Mouse (Mus musculus): ENCODE data around the gene Kansl2.
A peak's percentile ranks its signal among the peaks of the same experiment; 100 is the strongest.

Kansl2 gene

GRCm38 (mm10) chr15:98533881-98534627 lies at the start of gene Kansl2:
Gene Kansl2, minus strand, starts transcription at chr15:98534264.
- peak; percentile 97 to 98 for DNase-seq (ENCODE audit: low spot score in 2 of 2)

DNA sequence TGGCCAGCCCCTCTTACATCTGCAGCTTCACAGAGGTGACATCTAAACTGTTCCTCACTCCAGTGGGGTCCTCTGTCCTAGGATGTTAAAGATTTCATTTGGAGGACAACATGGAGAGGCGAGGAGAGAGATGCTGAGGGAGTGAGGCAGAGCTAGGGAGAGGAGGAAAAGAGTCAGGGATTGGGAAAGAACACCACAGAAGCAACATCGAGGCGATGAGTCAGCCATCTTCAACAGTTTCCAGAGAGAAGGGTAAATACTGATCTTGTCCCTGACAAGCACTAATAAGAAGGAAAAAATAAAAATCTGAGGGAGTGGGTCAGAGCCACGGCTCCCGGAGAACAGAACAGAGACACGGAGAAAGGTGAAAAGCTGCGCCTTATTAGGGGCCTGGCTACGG lies 48.9 kb upstream of the Kansl2 start:
- DNase-seq (ENCODE audit: low spot score in 2 of 2) = no peak

GRCm38 (mm10) chr15:98582410-98582809 lies 48.3 kb upstream of the Kansl2 start:
- DNase-seq (ENCODE audit: low spot score in 2 of 2) = no peak

- peak; percentile 70 to 81 for DNase-seq (ENCODE audit: low spot score in 2 of 2)
These were observed 45.9 kb upstream of the Kansl2 start for GRCm38 (mm10) chr15:98579795-98580464.

- no peak for DNase-seq (ENCODE audit: low spot score in 2 of 2)
These were observed 45.2 kb upstream of the Kansl2 start for GRCm38 (mm10) chr15:98579310-98579709.

- no peak for DNase-seq (ENCODE audit: low spot score in 2 of 2)
These were observed 39.2 kb upstream of the Kansl2 start for GRCm38 (mm10) chr15:98573293-98573692.

DNA sequence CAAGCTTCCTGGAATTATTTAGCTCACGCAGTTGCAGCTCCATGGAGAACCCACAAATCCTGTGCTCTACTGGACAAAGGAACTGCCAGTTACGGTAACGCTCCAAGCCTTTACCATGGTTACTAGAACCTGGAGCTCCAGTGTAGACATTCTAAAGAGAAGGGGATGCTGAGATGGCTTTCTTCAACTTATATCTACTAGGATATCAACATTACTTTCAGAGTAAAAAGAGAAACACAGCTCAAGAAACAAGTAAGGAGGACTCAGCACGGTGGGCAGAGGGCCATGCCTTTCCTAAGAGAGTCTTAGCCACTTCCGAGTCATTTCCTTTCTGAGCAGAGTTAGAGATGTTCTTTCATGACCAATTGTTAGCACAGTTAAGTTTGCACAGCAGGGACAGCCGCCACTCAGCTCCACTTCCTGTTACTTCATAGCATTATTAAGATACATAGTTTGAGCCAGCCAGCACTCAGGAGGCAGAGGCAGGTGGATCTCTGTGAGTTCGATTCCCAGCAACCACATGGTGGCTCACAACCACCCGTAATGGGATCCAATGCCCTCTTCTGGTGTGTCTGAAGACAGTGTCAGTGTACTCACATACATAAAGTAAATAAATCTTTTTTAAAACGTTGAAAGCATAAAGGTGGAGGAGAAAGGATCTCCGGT lies 36.9 kb upstream of the Kansl2 start, which contains the start of the genes Ccnt1 and 4930415O20Rik:
Gene Ccnt1 (minus strand): TSS at position 51 of the 666 bp plus-strand sequence.
Gene 4930415O20Rik (plus strand): TSS at position 132 of the 666 bp plus-strand sequence.
- no peak for DNase-seq (ENCODE audit: low spot score in 2 of 2)

DNA sequence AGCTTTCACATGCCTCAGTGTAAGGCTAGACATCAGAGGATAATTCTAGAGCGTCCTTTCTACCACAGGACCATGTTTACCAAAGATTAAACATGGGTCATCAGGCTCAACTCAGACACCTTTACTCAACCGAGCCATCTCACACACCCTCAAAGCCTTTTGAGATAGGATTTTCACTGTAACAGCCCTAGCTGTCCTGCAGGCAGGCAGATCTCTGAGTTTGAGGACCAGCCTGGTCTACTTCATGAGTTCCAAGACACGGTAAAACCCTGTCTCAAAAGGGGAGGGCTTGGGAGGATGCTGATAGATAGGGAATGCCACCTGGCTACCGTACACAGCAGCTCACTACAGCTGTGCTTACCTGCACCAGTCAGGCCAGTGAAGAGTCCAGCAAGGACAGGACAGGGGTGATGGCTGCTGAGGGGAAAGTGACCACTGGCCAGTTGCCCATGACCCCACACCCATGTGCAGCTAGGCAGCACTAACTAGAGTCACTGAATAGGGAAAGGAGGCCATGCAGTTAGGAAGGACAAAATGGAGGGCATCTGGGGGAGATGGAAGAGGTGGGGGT lies 35.8 kb upstream of the Kansl2 start:
- no peak for DNase-seq (ENCODE audit: low spot score in 2 of 2)

- DNase-seq (ENCODE audit: low spot score in 2 of 2) = no peak
These were observed 35.2 kb upstream of the Kansl2 start for GRCm38 (mm10) chr15:98569216-98569615.

DNA sequence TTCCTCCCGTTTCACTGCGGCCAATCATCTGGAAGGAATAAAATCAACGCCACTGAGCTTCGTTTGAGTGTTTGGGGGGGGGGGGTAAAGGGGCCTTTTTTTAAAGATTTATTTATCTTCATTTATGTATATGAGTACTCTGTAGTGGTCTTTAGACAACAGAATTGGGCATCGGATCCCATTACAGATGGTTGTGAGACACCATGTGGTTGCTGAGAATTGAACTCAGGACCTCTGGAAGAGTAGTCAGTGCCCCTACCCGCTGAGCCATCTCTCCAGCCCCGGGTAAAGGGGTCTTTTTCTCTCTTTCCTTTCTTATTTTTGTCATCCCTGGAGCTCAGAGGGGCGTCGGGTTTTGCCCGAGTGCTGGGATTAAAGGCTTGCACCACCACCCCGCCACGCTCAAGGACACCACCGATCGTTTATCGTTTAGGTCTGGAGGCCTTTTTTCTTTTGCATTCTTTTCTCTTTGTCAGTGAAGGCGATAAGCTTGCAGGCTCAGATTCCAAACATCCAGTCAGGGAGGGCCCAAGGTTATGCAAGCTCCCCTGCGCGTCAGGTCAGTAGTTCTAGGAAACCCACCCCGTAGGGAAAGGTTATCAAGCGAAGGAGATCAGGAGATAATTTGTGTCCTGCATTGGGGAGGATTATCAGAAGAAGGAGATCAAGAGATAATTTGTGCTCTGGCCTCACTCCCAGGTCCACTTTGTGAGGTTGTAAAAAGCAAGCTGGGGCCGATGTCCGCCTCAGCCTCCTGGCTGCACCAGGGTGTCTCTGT lies 34.4 kb upstream of the Kansl2 start:
- DNase-seq (ENCODE audit: low spot score in 2 of 2) = no peak

DNA sequence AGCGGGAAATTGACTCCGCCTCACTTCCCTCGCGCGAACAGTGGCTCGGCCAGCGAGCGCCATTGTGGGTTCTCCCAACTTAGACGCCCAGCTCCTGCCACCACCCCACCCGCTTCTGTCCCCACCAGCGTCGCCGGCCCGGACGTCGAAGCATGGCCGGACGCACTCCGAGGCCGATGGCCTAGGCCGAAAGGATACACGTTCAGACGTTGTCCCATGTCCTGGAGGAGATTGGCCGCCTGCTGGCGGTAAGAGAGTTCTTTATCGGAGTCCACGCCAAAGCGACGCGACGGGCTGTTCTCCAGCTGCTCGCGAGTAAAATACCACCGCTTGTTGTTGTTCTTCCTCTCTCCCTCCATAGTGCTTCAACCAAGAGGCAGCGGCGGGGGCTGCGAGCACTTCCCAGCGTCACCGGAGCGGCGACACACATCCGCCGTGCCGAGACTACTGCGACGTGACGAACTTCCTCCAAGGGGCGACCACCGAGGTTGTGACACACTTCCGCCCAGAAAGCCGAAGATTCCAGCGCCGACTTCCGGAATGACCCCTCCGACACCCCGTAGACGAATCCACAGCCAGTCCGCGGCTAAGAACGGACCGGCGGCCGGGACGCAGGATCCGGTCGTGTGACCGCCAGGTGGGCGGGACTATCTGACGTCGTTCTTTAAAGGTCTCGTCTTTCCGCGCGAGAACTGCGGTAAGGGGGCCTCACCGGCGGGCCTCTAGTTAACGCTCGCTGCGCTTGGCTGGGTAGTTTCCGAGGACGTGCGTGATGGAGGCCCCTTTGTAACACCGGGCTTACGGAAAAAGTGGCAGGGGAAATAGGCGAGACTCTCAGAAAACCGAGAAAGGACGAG lies 33.4 kb upstream of the Kansl2 start:
- peak; percentile 98 for DNase-seq (ENCODE audit: low spot score in 2 of 2)

DNA sequence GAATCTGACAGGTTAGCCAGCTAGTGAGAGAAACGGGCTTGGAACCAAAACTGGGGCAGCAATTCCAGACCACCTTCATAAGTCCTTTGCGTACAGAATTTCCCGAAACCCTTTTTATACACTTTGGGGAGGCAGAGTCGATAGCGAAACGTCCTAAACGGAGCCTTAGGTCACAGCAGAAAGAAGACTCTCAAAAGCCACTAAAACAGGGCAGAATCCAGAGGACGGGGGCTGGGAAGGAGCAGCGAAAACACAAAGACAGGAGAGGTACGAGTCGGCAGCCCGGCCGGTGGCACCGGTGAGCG lies 32.9 kb upstream of the Kansl2 start:
- DNase-seq (ENCODE audit: low spot score in 2 of 2) = no peak

GRCm38 (mm10) chr15:98557186-98557585 lies 23.1 kb upstream of the Kansl2 start:
- no peak for DNase-seq (ENCODE audit: low spot score in 2 of 2)

DNA sequence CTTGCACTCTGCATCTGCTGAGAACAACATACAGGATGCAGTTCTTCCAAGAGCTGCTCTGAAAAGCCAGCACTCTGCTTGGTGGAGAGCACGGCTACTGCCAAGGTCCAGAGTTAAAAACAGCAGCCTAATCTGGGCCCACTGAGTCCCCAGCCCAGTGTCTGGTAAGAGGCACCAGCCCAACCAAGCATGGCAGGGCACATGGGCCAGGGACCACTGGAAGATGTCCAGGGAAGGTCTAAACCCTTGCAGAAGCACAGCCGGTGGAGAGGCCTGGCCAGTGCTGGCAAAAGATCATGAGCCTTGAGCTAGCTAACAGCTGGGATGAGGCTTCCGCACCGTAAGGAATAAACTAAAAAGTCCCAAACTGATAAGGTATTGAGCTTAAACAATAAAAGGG lies 21.8 kb upstream of the Kansl2 start:
- no peak for DNase-seq (ENCODE audit: low spot score in 2 of 2)

GRCm38 (mm10) chr15:98552758-98553157 lies 18.7 kb upstream of the Kansl2 start:
- no peak for DNase-seq (ENCODE audit: low spot score in 2 of 2)

- no peak for DNase-seq (ENCODE audit: low spot score in 2 of 2)
These were observed 12.8 kb upstream of the Kansl2 start for GRCm38 (mm10) chr15:98546843-98547242.

GRCm38 (mm10) chr15:98545151-98545550 lies 11.1 kb upstream of the Kansl2 start:
- DNase-seq (ENCODE audit: low spot score in 2 of 2) = no peak

DNA sequence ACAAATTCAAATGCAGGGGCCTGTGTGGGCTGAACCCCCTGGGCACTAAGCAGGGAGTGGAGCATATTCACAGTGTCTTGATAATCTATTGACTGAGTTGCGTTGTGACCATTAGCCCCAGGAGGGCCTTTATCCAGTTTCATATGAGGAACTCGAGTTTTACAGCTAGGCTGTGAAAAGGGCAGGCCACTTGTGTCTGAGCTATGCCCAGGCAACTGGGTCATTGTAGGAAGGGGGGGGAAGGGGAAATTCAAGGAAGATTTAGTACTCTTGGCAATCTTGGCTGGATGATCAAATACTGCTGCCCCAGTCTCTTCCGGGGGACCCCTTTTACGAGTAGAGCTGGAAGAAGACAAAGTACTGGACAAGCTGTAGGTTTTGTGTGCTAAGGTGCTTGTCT lies 9.3 kb upstream of the Kansl2 start:
- DNase-seq (ENCODE audit: low spot score in 2 of 2) = no peak

DNA sequence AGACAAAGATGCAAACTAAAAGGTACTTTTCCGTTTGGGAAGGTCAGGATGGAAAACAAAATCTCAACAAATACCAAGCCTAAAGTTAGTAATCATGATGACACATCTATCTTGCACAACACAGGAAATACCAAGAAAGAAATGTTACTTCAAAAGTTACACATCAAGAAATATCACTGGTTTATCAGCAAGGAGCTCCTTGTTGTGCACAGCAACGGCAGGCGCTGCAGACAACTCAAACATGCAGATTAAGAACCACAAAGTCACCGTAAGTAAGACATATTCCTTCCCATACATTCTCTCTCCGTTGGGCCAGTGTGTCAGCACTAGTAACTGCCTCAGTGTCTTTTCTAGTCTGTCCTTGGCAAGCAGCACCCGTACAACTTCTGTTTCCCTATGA lies 7.0 kb upstream of the Kansl2 start:
- DNase-seq (ENCODE audit: low spot score in 2 of 2) = no peak

DNA sequence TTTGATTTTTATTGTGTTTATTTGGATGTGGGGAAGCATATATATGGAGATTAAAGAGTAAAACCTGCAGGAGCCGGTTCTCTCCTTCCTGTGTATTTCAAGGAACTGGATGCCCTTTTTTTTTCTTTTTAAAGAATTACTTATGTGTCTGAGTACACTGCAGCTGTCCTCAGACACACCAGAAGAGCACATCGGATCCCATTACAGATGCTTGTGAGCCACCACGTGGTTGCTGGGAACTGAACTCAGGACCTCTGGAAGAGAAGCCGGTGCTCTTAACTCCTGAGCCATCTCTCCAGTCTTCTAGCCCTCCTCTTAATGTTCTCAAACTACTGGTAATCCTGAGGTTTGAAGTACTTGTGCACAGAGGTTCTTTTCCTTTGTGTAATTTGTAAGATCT lies 3.9 kb upstream of the Kansl2 start:
- no peak for DNase-seq (ENCODE audit: low spot score in 2 of 2)
